Mouse (Mus musculus) heart, postnatal 10 days (tissue): Measurements from ENCODE around the gene Napsa. TPM values are rescaled to one million over a fixed set of nuclear protein-coding genes. Genes with fewer than 3 reads are reported as not detected.
A peak's percentile ranks its signal among the peaks of the same experiment; 100 is the strongest.

Source experiments
- DNase-seq, 2 experiments: peaks; one replicate each; pipeline ENCODE4 v3.0.0; 2021
- intact Hi-C: fragments of 180-260 bp; cut with DNase I; formaldehyde crosslinking; loops from one replicate; pipeline ENCODE4 v1.15.1; 2025
- total RNA-seq, 2 experiments: library from RNA; stranded (reverse); gene quantifications; 2 replicates each; pipeline ENCODE4 v1.2.3; 2021

The Napsa gene
- total RNA-seq, 2 experiments from 2014 or later = 0.43 to 1.4 TPM

- intact Hi-C loops = no loop called here
Measured at GRCm38 (mm10) chr7:44593051-44593450, 20.9 kb downstream of the Napsa start.

GRCm38 (mm10) chr7:44593775-44594174 is 21.6 kb downstream of the Napsa start:
- intact Hi-C loops = no loop called here
- peak; percentile 86 to 90 for DNase-seq

More at GRCm38 (mm10) chr7:44593051-44593450, 20.9 kb downstream of the Napsa start:
- DNase-seq = no peak

- intact Hi-C loops = no loop called here
- no peak for DNase-seq
Measured at GRCm38 (mm10) chr7:44594291-44594690, 22.1 kb downstream of the Napsa start.

GRCm38 (mm10) chr7:44595131-44595561 is 23.0 kb downstream of the Napsa start:
- no peak for DNase-seq
- intact Hi-C loops = no loop called here

- no peak for DNase-seq
- intact Hi-C loops = no loop called here
Measured at GRCm38 (mm10) chr7:44596051-44596450, 23.9 kb downstream of the Napsa start.

- intact Hi-C loops = no loop called here
- DNase-seq = no peak
Measured at GRCm38 (mm10) chr7:44596996-44597538, 24.9 kb downstream of the Napsa start.

- intact Hi-C loops = no loop called here
Measured at GRCm38 (mm10) chr7:44597666-44598065, 25.5 kb downstream of the Napsa start.

GRCm38 (mm10) chr7:44598336-44598735 is 26.2 kb downstream of the Napsa start:
- no peak for DNase-seq
- intact Hi-C loops = no loop called here

More at GRCm38 (mm10) chr7:44597666-44598065, 25.5 kb downstream of the Napsa start:
- no peak for DNase-seq

GRCm38 (mm10) chr7:44600691-44601262 is 28.6 kb downstream of the Napsa start:
- intact Hi-C loops = no loop called here
- DNase-seq = no peak

- intact Hi-C loops = no loop called here
- no peak for DNase-seq
Measured at GRCm38 (mm10) chr7:44601646-44602045, 29.5 kb downstream of the Napsa start.

- DNase-seq = no peak
- intact Hi-C loops = no loop called here
Measured at GRCm38 (mm10) chr7:44602443-44602842, 30.3 kb downstream of the Napsa start.

- intact Hi-C loops = no loop called here
- no peak for DNase-seq
Measured at GRCm38 (mm10) chr7:44603186-44603855, 31.1 kb downstream of the Napsa start.

- DNase-seq = no peak
- intact Hi-C loops = no loop called here
Measured at GRCm38 (mm10) chr7:44604139-44604606, 32.0 kb downstream of the Napsa start.

- intact Hi-C loops = no loop called here
- no peak for DNase-seq
Measured at GRCm38 (mm10) chr7:44604619-44605018, 32.4 kb downstream of the Napsa start.

- intact Hi-C loops = no loop called here
- no peak for DNase-seq
Measured at GRCm38 (mm10) chr7:44605436-44605835, 33.3 kb downstream of the Napsa start.

GRCm38 (mm10) chr7:44606171-44606901 is 34.2 kb downstream of the Napsa start:
- DNase-seq = no peak
- intact Hi-C loops = no loop called here

GRCm38 (mm10) chr7:44612192-44612591 is 40.0 kb downstream of the Napsa start:
- intact Hi-C loops = no loop called here
- no peak for DNase-seq

GRCm38 (mm10) chr7:44614041-44614688 is 42.0 kb downstream of the Napsa start:
- no peak for DNase-seq
- intact Hi-C loops = no loop called here

GRCm38 (mm10) chr7:44615309-44615708 is 43.1 kb downstream of the Napsa start:
- intact Hi-C loops = no loop called here
- DNase-seq = no peak

GRCm38 (mm10) chr7:44615987-44616386 is 43.8 kb downstream of the Napsa start:
- no peak for DNase-seq
- intact Hi-C loops = no loop called here

GRCm38 (mm10) chr7:44617059-44617458 is 44.9 kb downstream of the Napsa start:
- intact Hi-C loops = no loop called here

More at GRCm38 (mm10) chr7:44617059-44617458, 44.9 kb downstream of the Napsa start:
- DNase-seq = no peak
